Mouse (Mus musculus): ENCODE measurements around the gene Abraxas1.
A peak's percentile ranks its signal among the peaks of the same experiment; 100 is the strongest.

The Abraxas1 gene

DNA sequence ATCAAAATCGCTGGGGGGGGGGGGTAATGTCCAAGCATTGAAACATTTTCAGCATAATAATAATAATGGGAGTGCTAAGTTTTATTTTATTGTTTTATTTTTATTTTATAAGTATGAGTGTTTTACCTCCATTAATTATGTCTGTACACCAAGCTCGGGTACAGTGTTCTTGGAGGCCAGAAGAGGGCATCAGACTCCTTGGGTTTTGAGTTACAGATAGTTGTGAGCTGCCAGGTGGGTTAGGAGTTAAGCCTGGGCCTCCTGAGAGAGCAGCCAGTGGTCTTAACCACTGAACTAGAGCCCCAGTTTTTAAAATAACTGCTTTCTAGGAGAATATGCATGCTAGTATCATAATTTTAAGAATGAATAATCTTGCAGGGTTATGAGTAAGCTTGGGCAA is 5.2 kb upstream of the Abraxas1 start:
- DNase-seq (ENCODE audit: extremely low spot score, low read depth, low spot score), result no peak

DNA sequence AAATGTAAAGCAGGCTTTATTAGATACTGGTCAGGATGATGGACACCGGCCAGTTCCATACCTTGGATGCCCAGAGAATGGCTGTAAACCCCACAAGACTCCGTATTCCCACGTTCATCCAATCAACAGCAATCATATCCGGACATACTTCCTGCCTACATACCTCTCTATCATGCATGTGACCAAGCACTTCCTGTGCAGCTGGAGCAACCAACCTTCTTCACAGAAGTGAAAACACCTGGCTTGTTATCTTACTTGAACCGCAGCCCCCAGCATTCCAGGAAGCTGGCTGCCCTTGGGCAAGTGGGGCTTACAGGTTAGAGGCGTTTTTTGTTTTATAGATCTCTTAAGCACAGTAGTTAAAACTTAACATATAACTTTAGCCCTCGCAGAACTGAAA is 2.1 kb upstream of the Abraxas1 start:
- DNase-seq (ENCODE audit: extremely low spot score, low read depth, low spot score), result no peak

DNA sequence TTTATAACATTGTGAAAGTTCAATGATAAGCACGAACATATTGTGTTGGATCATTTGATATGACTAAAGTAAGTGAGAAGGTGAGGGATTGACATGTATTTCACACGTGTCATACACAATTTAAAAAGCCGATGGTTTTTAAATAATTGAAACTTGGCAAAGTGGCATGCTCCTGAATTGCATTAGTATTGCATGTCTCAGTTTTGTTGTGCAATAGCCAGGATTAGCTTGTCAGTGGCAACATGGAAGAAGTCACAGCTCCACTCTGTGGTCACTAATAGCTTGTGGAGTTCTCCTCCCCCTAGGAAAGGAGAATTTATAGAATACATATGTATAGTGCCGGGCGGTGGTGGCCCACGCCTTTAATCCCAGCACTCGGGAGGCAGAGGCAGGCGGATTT is 610 bp upstream of the Abraxas1 start:
- DNase-seq (ENCODE audit: extremely low spot score, low read depth, low spot score), result no peak

DNA sequence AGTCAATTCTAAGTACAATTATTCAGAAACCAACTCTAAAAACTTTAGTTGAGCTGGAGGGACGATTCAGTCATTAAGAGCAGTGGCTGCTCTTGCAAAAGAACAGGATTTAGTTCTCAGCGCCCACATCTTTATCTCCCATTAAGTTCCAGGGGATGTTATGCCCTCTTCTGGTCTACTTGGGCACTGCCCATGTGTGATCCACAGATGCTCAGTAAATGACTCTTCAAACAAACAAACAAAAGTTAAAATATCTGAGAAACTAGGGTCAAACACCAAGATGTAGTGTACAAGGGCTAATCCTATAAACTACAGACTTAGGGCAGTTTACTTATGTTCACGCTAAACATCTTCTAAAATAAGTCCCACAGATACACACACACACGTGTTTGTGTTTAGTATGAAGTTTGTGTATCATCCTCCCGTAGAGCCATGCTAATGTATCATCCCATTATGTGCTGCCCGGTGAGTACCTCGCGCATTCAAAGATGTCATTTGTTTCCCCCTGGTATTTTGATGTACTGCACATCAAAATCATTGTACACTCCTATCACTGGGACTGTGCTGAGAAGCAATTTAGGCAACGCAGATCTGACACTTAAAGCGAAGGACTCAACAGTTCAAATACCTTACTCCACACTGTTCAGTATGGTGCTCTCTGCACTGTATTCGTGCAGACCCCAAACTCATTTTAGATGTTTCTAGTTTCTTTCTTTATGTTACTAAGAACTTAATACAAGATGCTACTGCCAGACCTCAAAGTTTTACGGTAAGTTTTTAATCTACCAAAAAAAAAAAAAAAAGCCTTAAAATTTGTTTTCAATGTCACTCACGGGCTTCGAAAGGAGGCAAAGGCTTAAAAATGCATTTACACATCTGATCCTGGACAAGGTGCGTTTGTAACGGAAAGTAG is 941 bp downstream of the Abraxas1 start:
- no peak for DNase-seq (ENCODE audit: extremely low spot score, low read depth, low spot score)

DNA sequence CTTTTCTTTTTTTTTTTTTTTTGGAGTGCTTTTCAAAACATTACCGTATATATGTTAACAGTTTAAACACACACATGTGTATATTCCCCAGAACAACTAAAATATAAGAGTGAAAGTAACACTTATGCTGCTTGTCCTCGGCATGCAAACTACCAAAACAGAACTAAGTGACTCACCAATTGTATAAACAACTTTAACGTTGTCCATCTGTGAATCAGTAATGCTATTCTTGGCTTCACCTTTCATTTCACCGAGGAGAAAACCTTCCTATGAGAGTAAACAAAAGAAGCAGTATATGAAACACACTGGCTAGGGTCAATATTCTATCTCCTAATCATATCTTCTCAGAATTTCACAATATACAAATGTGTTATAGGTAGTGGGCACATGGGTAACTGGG is 2.4 kb downstream of the Abraxas1 start:
- no peak for DNase-seq (ENCODE audit: extremely low spot score, low read depth, low spot score)

DNA sequence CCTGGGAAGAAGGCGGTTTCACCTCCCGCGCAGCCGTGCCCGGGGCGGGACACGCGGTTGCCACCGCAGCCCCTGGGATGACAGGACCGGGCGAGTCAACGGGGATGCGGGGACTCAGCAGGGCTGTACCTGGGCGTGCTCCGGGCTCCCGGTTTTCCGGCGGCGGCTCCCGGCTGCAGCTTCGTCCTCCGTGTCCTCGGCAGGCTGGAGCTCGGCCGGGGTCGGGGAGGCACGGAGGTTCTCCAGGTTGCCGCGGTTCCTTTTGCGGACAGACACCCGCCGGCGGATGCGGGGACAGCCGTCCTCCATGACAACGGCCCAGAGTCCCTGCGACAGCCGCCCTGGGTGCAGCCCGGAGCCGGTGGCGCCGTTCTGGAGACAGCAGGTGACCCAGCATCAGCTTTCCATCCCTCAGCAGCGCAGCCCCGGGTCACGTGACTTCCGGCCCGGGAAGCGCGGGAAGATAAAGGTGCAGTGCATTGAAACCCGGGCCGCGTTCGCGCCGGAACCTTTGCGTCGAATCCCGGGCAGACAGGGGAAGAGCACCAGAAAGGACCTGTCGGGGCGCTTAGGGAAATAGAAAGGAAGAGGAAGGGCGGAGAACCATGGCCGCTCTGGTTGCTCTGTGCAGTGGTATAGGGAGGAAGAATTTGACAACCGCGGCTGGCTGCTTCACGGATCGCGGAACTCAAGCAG is 22.5 kb downstream of the Abraxas1 start, which contains the start of the genes Helq and Mrps18c:
Helq (minus strand) TSS at position 434 of the 696 bp plus-strand sequence.
Mrps18c (plus strand) TSS at position 463 of the 696 bp plus-strand sequence.
- peak; percentile 76 for DNase-seq (ENCODE audit: extremely low spot score, low read depth, low spot score)

DNA sequence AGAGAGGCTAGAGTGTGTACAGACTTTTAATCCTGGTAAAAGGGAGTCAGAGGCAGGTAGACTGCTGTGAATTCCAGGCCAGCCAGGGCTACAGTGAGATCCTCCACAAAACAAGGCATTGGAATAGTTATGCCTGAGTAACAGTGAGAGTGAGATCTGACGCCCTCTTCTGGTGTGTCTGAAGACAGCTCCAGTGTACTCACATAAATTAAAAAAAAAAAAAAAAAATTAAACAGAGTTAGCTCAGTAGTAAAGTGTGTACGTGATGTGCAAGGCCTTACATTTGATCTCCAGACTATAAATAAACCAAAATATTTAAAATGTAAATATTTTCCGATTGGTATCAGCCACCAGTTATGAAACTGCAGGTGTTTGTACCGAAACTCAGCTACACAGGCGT is 26.7 kb downstream of the Abraxas1 start:
- DNase-seq (ENCODE audit: extremely low spot score, low read depth, low spot score), result no peak

DNA sequence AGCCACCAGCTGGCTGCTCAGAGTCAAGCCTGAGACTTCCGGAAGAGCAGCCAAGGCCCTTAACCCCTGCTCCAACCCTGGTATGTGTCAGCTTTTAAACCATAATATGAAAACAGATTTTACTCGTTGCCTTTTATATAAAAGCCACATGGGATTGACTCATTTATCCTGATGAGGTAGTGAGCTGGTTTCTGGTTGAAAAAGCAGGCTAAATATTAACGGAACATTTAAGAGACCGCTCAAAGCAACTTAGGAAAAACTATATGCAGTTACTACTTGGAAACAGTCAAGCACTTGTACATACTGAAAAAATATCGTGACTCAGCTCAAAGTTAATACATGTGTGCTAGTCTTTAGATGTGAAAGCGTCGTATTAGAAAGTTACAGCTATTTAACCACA is 28.5 kb downstream of the Abraxas1 start:
- DNase-seq (ENCODE audit: extremely low spot score, low read depth, low spot score), result no peak

DNA sequence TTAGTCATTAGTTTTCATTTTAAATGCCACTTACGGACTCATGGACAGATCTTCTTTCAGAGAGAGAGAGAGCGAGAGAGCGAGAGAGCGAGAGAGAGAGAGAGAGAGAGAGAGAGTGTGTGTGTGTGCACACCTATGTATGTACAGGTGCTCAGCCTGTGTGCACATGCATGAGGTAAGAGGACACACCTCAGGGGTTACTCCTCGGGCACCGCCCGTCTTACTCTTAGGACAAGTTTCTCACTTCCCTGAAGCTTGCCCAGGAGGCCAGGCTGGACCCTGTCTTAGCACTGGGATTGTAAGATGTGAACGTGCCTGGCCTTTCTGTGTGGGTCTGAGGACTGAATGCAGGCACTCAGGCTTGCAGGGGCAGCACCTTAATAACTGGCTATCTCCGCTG is 33.2 kb downstream of the Abraxas1 start:
- DNase-seq (ENCODE audit: extremely low spot score, low read depth, low spot score), result no peak

DNA sequence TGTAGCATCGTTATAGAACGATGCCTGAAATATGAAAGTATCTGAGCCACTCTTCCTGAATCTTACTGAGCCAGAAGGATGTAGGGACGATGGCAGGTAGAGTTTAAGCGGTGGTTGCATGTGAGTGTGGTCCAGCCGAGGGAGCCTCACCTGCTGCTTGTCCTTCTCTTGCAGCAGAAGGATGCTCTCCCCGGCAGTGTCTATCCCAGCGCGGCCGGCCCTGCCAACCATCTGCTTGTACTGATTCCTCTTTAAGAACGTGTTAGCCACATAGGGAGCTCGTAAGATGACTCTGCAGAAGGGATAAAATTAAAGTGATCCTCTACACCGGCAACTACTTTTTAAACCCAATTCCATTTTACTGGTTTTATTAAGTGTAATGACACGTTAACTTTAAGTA is 41.8 kb downstream of the Abraxas1 start:
- DNase-seq (ENCODE audit: extremely low spot score, low read depth, low spot score), result no peak

DNA sequence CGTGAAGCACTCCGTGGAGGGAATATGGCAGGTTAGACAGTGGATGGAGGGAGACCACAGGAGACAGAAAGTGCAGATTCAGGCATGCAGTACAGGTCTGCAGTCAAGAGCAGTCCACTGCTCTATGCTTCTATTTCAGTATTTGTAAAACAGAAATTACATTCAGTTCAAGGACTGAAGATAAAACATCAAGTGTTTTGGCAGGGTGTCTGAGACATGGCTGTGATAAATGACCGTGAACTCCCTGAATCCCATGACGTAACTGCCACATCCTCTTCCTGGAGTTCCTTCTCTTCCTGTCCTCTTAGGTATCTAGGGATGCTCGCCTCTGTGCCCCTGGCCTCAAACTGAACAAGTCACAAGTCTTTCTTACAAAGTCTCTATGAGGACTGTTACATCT is 43.9 kb downstream of the Abraxas1 start:
- no peak for DNase-seq (ENCODE audit: extremely low spot score, low read depth, low spot score)

DNA sequence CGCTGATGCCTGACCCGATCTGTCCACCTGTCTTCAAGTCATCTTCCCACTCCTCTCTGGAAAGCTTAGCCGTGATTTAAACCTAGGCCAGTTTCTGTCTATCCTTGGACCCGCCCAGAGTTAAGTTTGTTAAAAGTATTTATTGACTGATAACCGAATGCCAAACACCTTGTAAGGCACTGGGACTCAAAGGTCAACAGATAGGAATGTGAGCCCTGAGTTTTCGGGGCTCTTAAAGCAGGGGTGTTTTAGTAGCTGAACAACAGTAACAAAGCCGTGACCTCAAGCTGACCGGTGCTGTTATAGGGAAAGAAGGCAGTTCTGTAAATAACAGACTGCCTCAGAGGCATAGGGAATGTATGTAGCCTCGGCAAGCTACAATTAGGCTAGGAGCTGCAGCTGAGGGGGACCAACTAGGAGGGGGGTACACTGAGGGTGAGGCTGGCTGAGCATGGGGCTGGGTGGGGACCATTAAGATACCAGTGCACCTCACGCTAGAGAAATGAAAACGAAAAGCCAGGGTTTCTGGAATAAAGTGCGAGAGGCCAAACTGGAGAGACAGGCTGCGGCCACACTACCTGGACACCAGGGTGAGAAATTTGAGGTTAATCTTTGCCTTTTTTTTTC is 44.9 kb downstream of the Abraxas1 start:
- no peak for DNase-seq (ENCODE audit: extremely low spot score, low read depth, low spot score)

DNA sequence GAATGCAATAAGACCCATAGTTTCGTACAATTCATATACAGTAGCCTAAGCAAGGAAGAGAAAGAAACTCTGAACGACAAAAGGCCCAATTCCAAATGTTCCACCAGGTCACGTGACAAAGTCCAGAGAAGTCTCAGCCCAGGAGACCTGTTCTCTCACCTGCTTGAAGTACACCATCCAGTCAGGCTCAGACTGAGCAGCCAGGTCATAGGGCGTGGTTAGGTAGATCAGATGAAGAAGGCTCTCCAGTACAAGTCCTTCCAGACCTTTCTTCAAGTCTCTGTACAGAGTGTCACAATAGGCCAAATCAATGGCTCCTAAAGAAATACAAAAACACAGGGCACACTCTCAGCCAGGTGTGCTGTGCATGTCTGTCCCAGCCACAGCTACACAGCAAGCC is 49.2 kb downstream of the Abraxas1 start:
- DNase-seq (ENCODE audit: extremely low spot score, low read depth, low spot score), result no peak

DNA sequence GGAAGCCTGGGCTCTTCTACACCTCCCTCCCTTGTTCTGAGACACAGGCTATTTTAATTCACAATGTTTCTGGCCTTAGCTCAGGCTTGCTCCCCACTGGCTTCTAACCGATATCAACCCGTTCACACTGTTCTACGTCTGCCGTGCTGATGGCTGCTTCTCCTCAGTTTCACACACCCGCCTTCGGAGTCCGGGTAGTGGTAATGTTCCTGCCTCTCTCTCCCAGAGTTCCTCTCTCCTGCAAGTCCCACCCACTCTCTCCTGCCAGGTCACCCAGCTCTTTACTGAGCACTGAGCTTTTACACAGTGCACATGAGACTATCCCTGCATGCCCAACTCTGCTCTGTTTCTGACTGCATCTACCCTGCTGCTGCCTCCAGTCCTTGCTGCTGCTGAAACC is 54.7 kb downstream of the Abraxas1 start:
- no peak for DNase-seq (ENCODE audit: extremely low spot score, low read depth, low spot score)

DNA sequence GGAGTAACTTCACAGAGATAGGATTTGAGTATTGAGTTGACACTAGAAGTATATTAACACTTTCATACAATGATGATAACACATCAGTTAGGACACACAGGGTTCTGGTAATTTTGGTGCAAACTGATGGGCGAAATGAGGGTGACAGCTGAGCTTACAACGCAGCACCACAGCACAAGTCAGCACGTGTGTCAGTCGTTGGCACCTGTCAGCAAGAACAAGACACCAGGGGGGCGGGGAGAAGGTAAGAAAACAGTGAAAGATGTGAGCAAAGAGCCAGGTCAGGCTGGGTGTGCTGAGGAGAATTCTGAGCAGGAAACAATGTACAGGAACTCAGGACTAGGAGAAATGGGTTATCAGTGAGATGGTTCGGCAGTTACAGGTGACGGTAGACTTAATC is 59.0 kb downstream of the Abraxas1 start:
- DNase-seq (ENCODE audit: extremely low spot score, low read depth, low spot score), result no peak

DNA sequence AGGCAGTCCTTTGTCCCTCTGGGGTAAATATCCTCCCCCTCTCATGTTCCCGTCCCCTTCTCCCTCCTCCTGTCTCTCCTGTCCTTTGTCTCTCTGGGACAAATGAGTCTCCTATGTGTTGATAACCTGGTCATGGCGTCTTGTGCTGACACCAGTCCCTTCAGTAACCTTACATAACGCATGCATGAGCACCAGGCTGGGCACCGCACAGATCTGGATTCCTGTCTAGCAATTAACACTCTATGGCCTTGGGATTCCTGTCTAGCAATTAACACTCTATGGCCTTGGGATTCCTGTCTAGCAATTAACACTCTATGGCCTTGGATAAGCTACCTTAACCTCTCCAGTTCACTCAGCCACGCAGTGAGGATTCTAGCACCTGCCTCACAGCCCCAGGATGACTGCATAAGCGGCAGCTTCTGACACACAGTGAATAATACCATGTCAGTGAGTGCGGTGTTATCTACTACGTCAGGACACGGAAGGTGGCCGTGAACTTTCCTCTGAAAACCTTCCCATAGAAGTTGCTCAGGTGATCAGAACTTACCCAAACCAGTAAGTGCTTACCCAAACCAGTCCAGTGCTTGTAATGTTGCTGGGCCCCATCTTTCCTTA is 60.6 kb downstream of the Abraxas1 start:
- no peak for DNase-seq (ENCODE audit: extremely low spot score, low read depth, low spot score)

DNA sequence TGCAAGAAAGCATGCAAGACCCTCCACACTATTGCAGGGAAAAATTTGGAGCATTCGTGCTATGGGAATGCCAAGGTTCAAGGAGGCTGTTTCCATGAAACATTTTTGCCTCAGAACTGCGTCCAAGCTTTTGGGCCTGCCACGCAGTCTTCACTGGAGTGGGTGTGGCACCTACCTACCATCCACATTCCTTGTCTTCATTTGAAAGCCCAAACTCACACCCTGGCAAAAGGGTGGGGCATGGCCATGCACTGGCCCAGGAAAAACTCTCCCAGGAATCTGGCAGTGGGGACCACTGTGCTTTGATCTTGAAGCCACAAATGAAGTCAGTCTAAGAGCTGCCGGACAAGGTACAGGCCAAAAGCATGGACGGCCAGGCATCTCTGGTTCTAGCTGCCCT is 62.6 kb downstream of the Abraxas1 start:
- DNase-seq (ENCODE audit: extremely low spot score, low read depth, low spot score), result no peak
